Mouse (Mus musculus): ENCODE measurements around the gene Ppp1r1b.

GRCm38 (mm10) chr11:98319544-98319943, 28.7 kb upstream of the Ppp1r1b start:
- no peak for TF ChIP-seq CTCF (IDR thresholded peaks at IDR 0.05; ENCODE audit: borderline replicate concordance, extremely low read depth, insufficient read depth, insufficient read length)
- TF ChIP-seq POLR2A (IDR thresholded peaks at IDR 0.05; ENCODE audit: borderline replicate concordance, extremely low read depth, insufficient read depth, insufficient read length, poor library complexity, severe bottlenecking), result no peak

Measured in brain, embryonic 14.5 days (tissue).